Mouse (Mus musculus): ENCODE data around the gene 4930550C14Rik.

Gene 4930550C14Rik

GRCm38 (mm10) chr9:53402291-53402711 lies at the start of gene 4930550C14Rik:
4930550C14Rik (plus strand) TSS chr9:53402325.
- DNase-seq = no peak

DNA sequence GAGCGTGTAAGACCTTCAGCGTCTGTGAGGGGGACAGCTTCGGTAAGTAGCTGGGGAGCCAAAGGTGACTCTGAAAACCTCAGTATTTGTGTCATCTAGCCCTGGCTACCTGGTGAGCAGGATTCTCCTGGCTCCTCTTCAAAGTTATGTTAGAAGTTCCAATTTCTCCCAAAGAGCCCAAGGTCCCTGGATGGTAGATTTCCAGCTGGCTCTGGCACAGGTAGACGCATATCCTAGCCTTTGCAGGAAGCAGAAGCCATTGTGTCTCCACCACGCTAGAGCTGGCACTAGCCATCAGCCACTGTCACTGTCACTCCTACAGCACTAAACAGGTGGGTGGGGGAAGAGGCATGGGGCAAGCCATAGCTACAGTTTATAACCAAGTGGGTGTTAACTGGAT lies 49.0 kb upstream of the 4930550C14Rik start:
- DNase-seq = peak in 1 of 2 experiments; percentile 54

- no peak for DNase-seq
Observed at GRCm38 (mm10) chr9:53356219-53357155, 45.6 kb upstream of the 4930550C14Rik start.

DNA sequence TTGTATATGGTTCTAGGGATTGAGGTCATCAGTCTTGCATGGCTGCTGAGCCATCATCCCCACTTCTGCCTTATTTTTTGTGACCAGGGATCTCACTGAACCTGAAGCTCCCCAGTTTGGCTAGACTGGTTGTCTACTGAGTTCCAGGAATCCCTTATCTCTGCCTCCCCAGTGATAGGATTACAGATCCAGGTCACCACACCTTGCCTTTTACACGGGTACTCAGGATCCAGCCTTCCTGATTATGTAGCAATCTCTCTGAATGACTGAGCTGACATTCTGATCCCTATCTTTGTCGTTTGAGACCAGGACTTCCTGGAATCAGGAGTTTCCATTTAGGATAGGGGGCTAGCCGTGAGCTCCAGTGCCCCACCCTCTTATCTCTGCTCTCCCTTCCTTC lies 30.8 kb upstream of the 4930550C14Rik start:
- no peak for DNase-seq

- DNase-seq = no peak
Observed at GRCm38 (mm10) chr9:53375907-53376306, 26.2 kb upstream of the 4930550C14Rik start.

DNA sequence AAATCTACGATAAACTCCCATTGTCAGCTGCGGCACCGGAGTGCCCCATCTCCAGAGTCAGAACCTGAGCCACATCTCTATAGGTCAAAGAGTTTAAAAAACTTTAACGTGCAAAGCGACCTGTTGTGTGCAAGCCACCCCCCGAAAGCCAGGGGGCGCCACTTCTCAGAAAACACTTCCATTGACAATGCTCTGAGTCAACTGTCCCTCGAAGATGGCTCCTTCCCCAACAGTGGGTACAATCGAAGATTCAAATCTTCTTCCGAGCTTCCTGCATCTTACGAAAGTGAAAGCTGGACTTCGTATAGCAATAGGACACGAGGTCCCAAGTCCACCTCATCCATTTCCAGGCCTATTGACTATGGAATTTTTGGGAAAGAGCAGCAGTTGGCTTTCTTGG lies 25.3 kb upstream of the 4930550C14Rik start:
- DNase-seq = no peak

DNA sequence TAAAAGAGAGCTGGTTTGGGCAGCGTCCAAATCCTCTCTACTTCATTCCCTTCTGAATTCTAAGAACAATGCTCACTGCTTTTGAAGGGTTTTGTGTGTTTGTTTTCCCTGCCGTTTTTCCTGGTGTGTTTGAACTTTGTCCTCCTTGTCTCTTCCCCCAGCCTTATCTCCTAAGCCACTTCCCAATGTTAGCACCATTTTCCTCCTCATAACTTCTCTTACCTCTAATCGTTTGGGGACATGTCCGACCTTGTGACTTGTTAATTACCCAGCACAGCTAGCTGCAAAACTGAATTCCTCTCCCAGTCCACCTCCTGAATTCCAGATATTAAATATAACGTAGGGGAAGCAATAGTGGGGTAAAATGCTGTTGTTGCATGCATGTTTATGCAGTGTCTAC lies 24.5 kb upstream of the 4930550C14Rik start:
- no peak for DNase-seq

GRCm38 (mm10) chr9:53378171-53378570 lies 24.0 kb upstream of the 4930550C14Rik start:
- peak in 1 of 2 experiments; percentile 38 for DNase-seq

DNA sequence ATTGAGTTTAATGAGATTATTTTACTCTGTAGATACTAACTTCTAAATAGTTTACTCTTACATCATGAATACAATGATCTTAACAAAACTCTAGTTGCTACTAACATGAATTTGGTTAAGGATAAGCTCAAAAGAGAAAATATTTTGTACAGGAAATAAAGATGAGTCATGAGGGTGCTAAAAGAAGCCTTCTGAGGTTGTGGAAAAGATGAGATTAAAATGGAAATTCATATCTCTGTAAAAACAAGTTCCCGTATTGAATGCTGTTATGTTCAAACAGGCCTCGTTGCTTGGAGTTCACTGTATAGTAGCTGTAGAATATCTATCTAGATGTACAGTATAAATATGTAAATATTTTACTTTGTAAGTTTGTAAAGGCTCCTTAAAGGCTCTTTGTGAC lies 21.5 kb upstream of the 4930550C14Rik start:
- no peak for DNase-seq

DNA sequence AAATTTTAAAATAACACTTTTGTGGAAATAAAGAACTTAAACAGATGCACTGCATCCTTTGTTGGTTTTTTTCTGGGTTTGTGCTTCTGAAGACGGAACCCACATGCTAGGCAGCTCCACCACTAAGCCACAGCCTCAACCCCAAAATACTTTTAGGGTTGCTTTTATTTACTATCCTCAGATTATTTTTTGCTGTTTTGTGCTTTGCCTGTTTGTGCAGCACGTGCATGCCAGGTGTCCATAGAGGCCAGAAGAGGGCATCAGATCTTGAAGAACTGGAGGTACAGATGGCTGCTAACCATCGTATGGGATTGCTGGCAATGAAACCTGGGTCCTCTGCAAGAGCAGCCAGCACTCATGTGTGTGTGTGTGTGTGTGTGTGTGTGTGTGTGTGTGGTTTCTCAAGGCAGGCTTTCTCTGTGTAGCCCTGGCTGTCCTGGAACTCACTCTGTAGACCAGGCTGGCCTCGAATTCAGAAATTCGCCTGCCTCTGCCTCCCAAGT lies 21.0 kb upstream of the 4930550C14Rik start:
- peak in 1 of 2 experiments; percentile 60 for DNase-seq

DNA sequence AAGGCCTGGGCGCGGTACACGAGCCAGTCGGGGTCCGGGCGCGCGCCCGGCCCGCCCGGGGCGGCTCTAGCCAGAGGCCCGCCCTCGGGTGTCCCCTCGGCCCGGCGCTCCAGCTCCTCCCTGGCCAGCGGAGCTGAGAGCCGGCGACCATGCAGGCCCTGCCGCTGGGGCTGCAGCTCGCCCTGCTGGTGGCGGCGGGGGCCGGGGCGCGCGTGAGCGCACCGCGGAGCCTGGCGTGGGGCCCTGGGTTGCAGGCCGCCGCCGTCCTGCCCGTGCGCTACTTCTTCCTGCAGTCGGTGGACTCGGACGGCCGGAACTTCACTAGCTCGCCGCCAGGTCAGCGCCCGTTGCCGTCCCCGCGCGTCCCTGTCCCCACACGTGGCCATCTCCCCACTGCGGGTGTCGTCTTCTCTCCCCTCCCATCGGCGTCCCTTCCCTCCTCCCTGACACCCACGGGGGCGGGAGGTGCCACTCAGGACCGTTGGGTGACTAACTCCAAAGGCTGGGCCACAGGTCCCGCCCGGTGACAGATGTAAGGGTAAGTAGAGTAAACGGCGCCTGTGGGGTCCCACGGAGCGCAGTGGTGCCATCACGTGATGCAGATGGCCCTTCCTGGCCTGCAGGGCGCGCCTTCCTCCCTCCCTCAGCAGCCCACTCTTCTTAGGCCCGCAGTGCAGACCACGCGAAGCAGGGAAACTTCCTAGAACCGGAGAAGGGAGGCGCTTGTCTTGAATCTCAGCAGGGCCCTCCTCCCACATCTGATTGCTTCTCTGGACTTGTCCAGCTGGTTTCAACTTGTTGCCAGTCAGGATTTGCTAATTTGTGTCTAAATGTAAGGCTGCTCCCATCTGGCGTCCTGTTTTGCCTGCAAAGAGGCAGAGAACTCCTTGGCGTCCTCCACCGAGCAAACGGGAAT lies 17.9 kb upstream of the 4930550C14Rik start, which contains the start of gene Kdelc2:
Gene Kdelc2, plus strand, starts transcription at position 75 of the 916 bp plus-strand sequence.
- peak; percentile 69 to 71 for DNase-seq

DNA sequence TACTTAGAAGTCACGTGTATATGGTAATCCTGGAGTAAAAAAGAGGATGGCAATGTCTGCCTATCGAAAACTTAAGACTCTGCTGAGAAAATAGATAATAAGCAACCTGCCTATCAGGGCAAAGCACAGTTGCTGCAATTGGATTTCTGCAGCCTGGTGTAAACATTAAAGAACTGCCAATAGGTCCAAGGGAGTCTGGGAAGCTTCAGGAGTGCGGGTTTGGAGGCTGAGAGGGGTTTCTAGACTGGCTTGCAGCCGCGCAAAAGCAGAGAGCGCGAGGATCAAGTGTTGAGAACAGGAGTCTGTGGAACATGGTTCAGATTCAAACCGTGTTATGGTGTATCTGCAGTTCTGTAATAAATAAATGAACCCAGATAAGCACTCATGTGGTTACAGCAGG lies 17.3 kb upstream of the 4930550C14Rik start:
- no peak for DNase-seq

DNA sequence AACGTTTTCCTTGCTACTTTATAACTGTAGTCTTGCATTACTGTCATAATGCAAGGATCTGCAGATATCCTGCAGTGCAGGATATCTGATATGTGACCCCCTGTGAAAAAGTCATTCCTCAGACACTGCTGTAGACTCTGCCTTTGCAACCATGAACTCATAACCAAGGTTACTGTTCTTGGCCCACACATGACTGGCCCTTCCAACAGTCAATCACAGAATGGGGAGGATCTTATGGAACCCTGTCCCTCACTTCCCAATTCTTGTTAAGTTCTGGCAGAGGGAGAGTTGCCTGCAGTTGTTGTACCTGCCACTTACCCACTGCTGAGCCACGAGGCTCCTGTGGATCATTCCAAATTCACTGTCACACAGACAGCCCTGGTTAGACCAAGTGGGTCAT lies 14.7 kb upstream of the 4930550C14Rik start:
- DNase-seq = no peak

DNA sequence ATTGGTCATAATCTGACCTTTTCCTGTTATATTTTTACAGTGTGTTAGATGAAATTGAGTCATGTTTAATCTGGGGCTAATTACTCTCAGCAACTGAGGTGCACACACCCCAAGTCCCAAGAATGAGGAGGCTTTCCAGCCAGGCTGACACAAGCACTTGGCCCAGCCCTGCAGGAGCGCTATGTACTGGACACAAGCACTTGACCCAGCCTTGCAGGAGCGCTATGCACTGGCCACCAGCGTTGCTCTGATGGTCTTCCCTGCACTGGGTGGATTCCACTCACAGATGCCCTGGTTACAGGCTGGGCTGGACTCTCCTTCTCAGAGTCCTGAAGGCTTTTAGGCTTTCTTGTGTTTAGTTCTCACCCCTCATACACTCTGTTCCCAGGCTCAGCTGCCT lies 13.0 kb upstream of the 4930550C14Rik start:
- no peak for DNase-seq

DNA sequence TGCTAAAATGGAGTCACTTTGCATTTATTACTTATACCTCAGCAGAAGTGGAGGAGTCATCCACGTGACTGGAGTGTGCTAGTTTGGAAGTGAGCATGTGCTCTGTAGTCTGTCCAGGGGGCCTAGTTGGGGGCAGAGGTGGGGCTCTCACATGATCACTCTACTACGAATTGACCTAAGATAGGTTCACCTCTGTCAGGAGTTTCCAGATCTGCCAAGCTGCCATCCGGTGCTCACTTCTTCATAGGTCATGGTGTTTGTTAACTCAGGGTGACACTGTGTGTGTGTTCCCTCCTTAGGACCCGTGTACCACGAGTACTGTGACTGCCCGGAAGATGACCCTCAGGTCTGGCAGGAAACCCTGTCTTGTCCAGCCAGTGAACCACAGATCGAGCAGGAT lies 12.0 kb upstream of the 4930550C14Rik start:
- DNase-seq = no peak

GRCm38 (mm10) chr9:53397685-53398387 lies 4.3 kb upstream of the 4930550C14Rik start:
- no peak for DNase-seq

- peak; percentile 78 to 83 for DNase-seq
Observed at GRCm38 (mm10) chr9:53398388-53398700, 3.8 kb upstream of the 4930550C14Rik start.

GRCm38 (mm10) chr9:53399537-53399936 lies 2.6 kb upstream of the 4930550C14Rik start:
- no peak for DNase-seq

- no peak for DNase-seq
Observed at GRCm38 (mm10) chr9:53400696-53401095, 1.4 kb upstream of the 4930550C14Rik start.

- DNase-seq = no peak
Observed at GRCm38 (mm10) chr9:53401146-53401545, 979 bp upstream of the 4930550C14Rik start.

GRCm38 (mm10) chr9:53402991-53403390 lies 866 bp downstream of the 4930550C14Rik start:
- DNase-seq = no peak

- no peak for DNase-seq
Observed at GRCm38 (mm10) chr9:53404050-53404752, 2.1 kb downstream of the 4930550C14Rik start.
